Mouse (Mus musculus) MEL (cell line): ENCODE results near the gene Irak2. TPM values are rescaled to one million over a fixed set of nuclear protein-coding genes. Genes with fewer than 3 reads are reported as not detected.

Experiments
- DNase-seq: peaks from one replicate; pipeline ENCODE4 v3.0.0; 2011; ENCODE audit warnings: low read depth, low spot score
- H3K27ac ChIP-seq: 2 replicates; pipeline ENCODE4 v1.5.1; 2012; ENCODE audit warnings: low read depth, mild to moderate bottlenecking, control low read depth, low read length, moderate library complexity; ENCODE audit not compliant: control insufficient read depth
- H3K27me3 ChIP-seq, 2 experiments: fragments of 150-350 bp in 1 of 2; sonication (generic) in 1 of 2; 2 replicates each; pipeline ENCODE4 v1.6.1; 2012; ENCODE audit warnings: low read length in 2 of 2, mild to moderate bottlenecking in 2 of 2, improper control_type of control experiment in 1 of 2, moderate library complexity in 1 of 2; ENCODE audit not compliant: insufficient read depth in 2 of 2, control insufficient read depth in 1 of 2
- H3K36me3 ChIP-seq, 2 experiments: 2 replicates each; pipeline ENCODE4 v1.6.1; 2012 to 2014; ENCODE audit warnings: low read length in 2 of 2, improper control_type of control experiment in 1 of 2, inconsistent platforms in 1 of 2, mild to moderate bottlenecking in 1 of 2; ENCODE audit not compliant: insufficient read depth in 2 of 2, control insufficient read depth in 1 of 2
- H3K4me1 ChIP-seq, 2 experiments: fragments of 150-350 bp in 1 of 2; sonication (generic) in 1 of 2; 2 replicates each; pipeline ENCODE4 v1.6.1; 2012; ENCODE audit warnings: low read length in 2 of 2, improper control_type of control experiment in 1 of 2, mild to moderate bottlenecking in 1 of 2; ENCODE audit not compliant: insufficient read depth in 2 of 2, control insufficient read depth in 1 of 2
- H3K4me3 ChIP-seq, 2 experiments: fragments of 150-350 bp in 1 of 2; sonication (generic) in 1 of 2; 2 replicates each; pipeline ENCODE4 v1.5.1; 2012; ENCODE audit warnings: low read depth in 2 of 2, low read length in 2 of 2, mild to moderate bottlenecking in 2 of 2, moderate library complexity in 2 of 2, control low read depth in 1 of 2, improper control_type of control experiment in 1 of 2; ENCODE audit not compliant: control insufficient read depth in 1 of 2, insufficient read depth in 1 of 2
- H3K79me2 ChIP-seq: 2 replicates; pipeline ENCODE4 v1.6.1; 2012; ENCODE audit warnings: mild to moderate bottlenecking, low read length, moderate library complexity; ENCODE audit not compliant: control insufficient read depth, poor library complexity, insufficient read depth
- H3K9ac ChIP-seq: 2 replicates; pipeline ENCODE4 v1.6.1; 2012; ENCODE audit warnings: low read depth, mild to moderate bottlenecking, control low read depth, low read length, moderate library complexity; ENCODE audit not compliant: control insufficient read depth, poor library complexity, severe bottlenecking
- H3K9me3 ChIP-seq: fragments of 150-350 bp; sonication (generic); replicated peaks from 2 replicates; pipeline ENCODE4 v1.6.1; 2012; ENCODE audit warnings: mild to moderate bottlenecking, low read length, improper control_type of control experiment, moderate library complexity; ENCODE audit not compliant: insufficient read depth
- CHD1 ChIP-seq: IDR thresholded peaks from 2 replicates; pipeline ENCODE4 v1.6.1; 2012; ENCODE audit warnings: low read depth, mild to moderate bottlenecking, inconsistent platforms, low read length, improper control_type of control experiment
- CHD2 ChIP-seq: IDR thresholded peaks from 2 replicates; pipeline ENCODE4 v1.6.1; 2011; ENCODE audit warnings: low read length, improper control_type of control experiment
- ELF1 ChIP-seq: IDR thresholded peaks from 2 replicates; pipeline ENCODE4 v1.6.1; 2014; ENCODE audit warnings: low read depth, mild to moderate bottlenecking, inconsistent platforms, low read length, improper control_type of control experiment, moderate library complexity
- ETS1 ChIP-seq: IDR thresholded peaks from 2 replicates; pipeline ENCODE4 v1.6.1; 2012; ENCODE audit warnings: low read depth, mild to moderate bottlenecking, inconsistent platforms, low read length, improper control_type of control experiment, moderate library complexity
- GATA1 ChIP-seq: IDR thresholded peaks from 2 replicates; pipeline ENCODE4 v1.6.1; 2011; ENCODE audit warnings: low read depth, low read length, improper control_type of control experiment
- HCFC1 ChIP-seq: IDR thresholded peaks from 2 replicates; pipeline ENCODE4 v1.6.1; 2012; ENCODE audit warnings: low read depth, mild to moderate bottlenecking, inconsistent platforms, low read length, improper control_type of control experiment, moderate library complexity
- MAFK ChIP-seq: IDR thresholded peaks from 2 replicates; pipeline ENCODE4 v1.6.1; 2011; ENCODE audit warnings: low read depth, mild to moderate bottlenecking, low read length, improper control_type of control experiment, borderline replicate concordance
- MAX ChIP-seq: IDR thresholded peaks from 2 replicates; pipeline ENCODE4 v1.6.1; 2011; ENCODE audit warnings: low read length, improper control_type of control experiment
- MAZ ChIP-seq: IDR thresholded peaks from 2 replicates; pipeline ENCODE4 v1.6.1; 2012; ENCODE audit warnings: low read depth, mild to moderate bottlenecking, inconsistent platforms, low read length, improper control_type of control experiment
- MXI1 ChIP-seq: IDR thresholded peaks from 2 replicates; pipeline ENCODE4 v1.6.1; 2011; ENCODE audit warnings: mild to moderate bottlenecking, low read depth, low read length, improper control_type of control experiment
- MYB ChIP-seq: IDR thresholded peaks from 2 replicates; pipeline ENCODE4 v1.6.1; 2011; ENCODE audit warnings: mild to moderate bottlenecking, low read depth, low read length, improper control_type of control experiment
- NELFE ChIP-seq: IDR thresholded peaks from 2 replicates; pipeline ENCODE4 v1.6.1; 2011; ENCODE audit warnings: low read depth, low read length, improper control_type of control experiment
- NRF1 ChIP-seq: IDR thresholded peaks from 2 replicates; pipeline ENCODE4 v1.6.1; 2014; ENCODE audit warnings: low read depth, mild to moderate bottlenecking, inconsistent platforms, low read length, improper control_type of control experiment, moderate library complexity; ENCODE audit not compliant: poor library complexity, insufficient read depth, severe bottlenecking
- POLR2A ChIP-seq, 2 experiments: IDR thresholded peaks; 2 replicates each; pipeline ENCODE4 v1.6.1; 2011 to 2012; ENCODE audit warnings: low read length in 2 of 2, mild to moderate bottlenecking in 2 of 2, control low read depth in 1 of 2, improper control_type of control experiment in 1 of 2, low read depth in 1 of 2, moderate library complexity in 1 of 2; ENCODE audit not compliant: control insufficient read depth in 1 of 2, insufficient read depth in 1 of 2, poor library complexity in 1 of 2
- POLR2AphosphoS2 ChIP-seq: IDR thresholded peaks from 2 replicates; pipeline ENCODE4 v1.6.1; 2011; ENCODE audit warnings: low read length, improper control_type of control experiment
- RAD21 ChIP-seq: IDR thresholded peaks from 2 replicates; pipeline ENCODE4 v1.6.1; 2011; ENCODE audit warnings: mild to moderate bottlenecking, low read depth, low read length, improper control_type of control experiment
- TAL1 ChIP-seq: IDR thresholded peaks from 2 replicates; pipeline ENCODE4 v1.6.1; 2012; ENCODE audit warnings: mild to moderate bottlenecking, inconsistent platforms, low read length, moderate library complexity, mixed read lengths
- TBP ChIP-seq: IDR thresholded peaks from 2 replicates; pipeline ENCODE4 v1.8.0; 2011; ENCODE audit warnings: low read depth, low read length, improper control_type of control experiment
- USF1 ChIP-seq: IDR thresholded peaks from 2 replicates; pipeline ENCODE4 v1.6.1; 2014; ENCODE audit warnings: low read depth, mild to moderate bottlenecking, inconsistent platforms, low read length, improper control_type of control experiment, moderate library complexity
- USF2 ChIP-seq, 2 experiments: IDR thresholded peaks; 2 replicates each; pipeline ENCODE4 v1.6.1; 2011 to 2012; ENCODE audit warnings: improper control_type of control experiment in 2 of 2, low read length in 2 of 2, borderline replicate concordance in 1 of 2, inconsistent platforms in 1 of 2, low read depth in 1 of 2, mild to moderate bottlenecking in 1 of 2; ENCODE audit not compliant: insufficient read depth in 1 of 2
- ZMIZ1 ChIP-seq: IDR thresholded peaks from 2 replicates; pipeline ENCODE4 v1.6.1; 2012; ENCODE audit warnings: low read depth, mild to moderate bottlenecking, inconsistent platforms, low read length, improper control_type of control experiment, moderate library complexity
- polyA plus RNA-seq, 2 experiments: library from polyadenylated mRNA; stranded (reverse) in 1 of 2; unstranded in 1 of 2; fragments of >175 nt in 1 of 2; fragments of >200 nt in 1 of 2; gene quantifications; 2 replicates each; pipeline versions ENCODE4 v1.2.1 to v1.2.4; 2012; ENCODE audit warnings: low replicate concordance in 2 of 2, low read depth in 1 of 2; ENCODE audit not compliant: insufficient read length in 2 of 2, insufficient read depth in 1 of 2, missing spikeins in 1 of 2
- total RNA-seq: library from RNA; depleted of rRNA; stranded (reverse); fragments of 300-350 nt; gene quantifications from 2 replicates; pipeline ENCODE4 v1.2.3, GENCODE M21; 2012

Irak2 gene
- total and polyA plus RNA-seq, 3 experiments, result 5.2 to 6.8 TPM; not detected in 1

- H3K27me3 ChIP-seq, result no peaks in the 10 kb centered on the region
- no peaks in the 10 kb centered on the region for H3K79me2 ChIP-seq
- no peaks in the 10 kb centered on the region for H3K9me3 ChIP-seq
- H3K4me3 ChIP-seq, result no peak overlapping the region
- TF ChIP-seq ELF1 (no peak), TAL1 (no peak), MXI1 (no peak), MAZ (no peak), CHD2 (no peak), NELFE (no peak), RAD21 (no peak), GATA1 (no peak), ZMIZ1 (no peak), MAFK (no peak), TBP (no peak), MAX (no peak), CHD1 (no peak), USF1 (no peak), ETS1 (no peak), MYB (no peak)
- DNase-seq, result no peak
- H3K36me3 ChIP-seq, result peaks cover 0 to 4% of the 10 kb centered on the region in 2 experiments
- 0 out of 4 replicates have a peak, but pooled peaks cover 0 to under 1% of the 10 kb centered on the region in 2 experiments for H3K4me1 ChIP-seq
- no peak overlapping the region for H3K9ac ChIP-seq
- no peak overlapping the region for H3K27ac ChIP-seq
Measured at GRCm38 (mm10) chr6:113630322-113630721, 7.9 kb upstream of the Irak2 start.

- H3K4me1 ChIP-seq, result no peaks in the 10 kb centered on the region
- no peak overlapping the region for H3K27ac ChIP-seq
- no peak for DNase-seq
- no peak overlapping the region for H3K9ac ChIP-seq
- no peaks in the 10 kb centered on the region; a peak in 1 of 4 replicates for H3K36me3 ChIP-seq
- no peak overlapping the region for H3K4me3 ChIP-seq
- H3K9me3 ChIP-seq, result no peaks in the 10 kb centered on the region
- TF ChIP-seq MYB, result no peak
- TF ChIP-seq USF2 (IDR thresholded peaks at IDR 0.05; ENCODE audit: borderline replicate concordance in 1 of 2, insufficient read depth in 1 of 2, low read depth in 1 of 2, low read length in 2 of 2), result no peak
- no peak for TF ChIP-seq TBP
- TF ChIP-seq POLR2AphosphoS2, result no peak
- TF ChIP-seq TAL1, result no peak
- no peak for TF ChIP-seq POLR2A (IDR thresholded peaks at IDR 0.05; ENCODE audit: control insufficient read depth in 1 of 2, insufficient read depth in 1 of 2, low read depth in 1 of 2, low read length in 2 of 2, poor library complexity in 1 of 2)
- TF ChIP-seq NRF1, result no peak
- TF ChIP-seq HCFC1, result no peak
- TF ChIP-seq, all 39 proteins: peak for 0
- H3K27me3 ChIP-seq, result no peaks in the 10 kb centered on the region
- H3K79me2 ChIP-seq, result no peaks in the 10 kb centered on the region
Measured at GRCm38 (mm10) chr6:113632863-113633262, 5.4 kb upstream of the Irak2 start.
